Mouse (Mus musculus): Measurements from ENCODE around the gene Mccc1. TPM values are rescaled to one million over a fixed set of nuclear protein-coding genes. Genes with fewer than 3 reads are reported as not detected.

Gene Mccc1
- 34.2 and 36.3 TPM in 2 replicates for polyA plus RNA-seq (2014; fragmentation: Nextera tagmentation; extraction: Ambion mirVana)

DNA sequence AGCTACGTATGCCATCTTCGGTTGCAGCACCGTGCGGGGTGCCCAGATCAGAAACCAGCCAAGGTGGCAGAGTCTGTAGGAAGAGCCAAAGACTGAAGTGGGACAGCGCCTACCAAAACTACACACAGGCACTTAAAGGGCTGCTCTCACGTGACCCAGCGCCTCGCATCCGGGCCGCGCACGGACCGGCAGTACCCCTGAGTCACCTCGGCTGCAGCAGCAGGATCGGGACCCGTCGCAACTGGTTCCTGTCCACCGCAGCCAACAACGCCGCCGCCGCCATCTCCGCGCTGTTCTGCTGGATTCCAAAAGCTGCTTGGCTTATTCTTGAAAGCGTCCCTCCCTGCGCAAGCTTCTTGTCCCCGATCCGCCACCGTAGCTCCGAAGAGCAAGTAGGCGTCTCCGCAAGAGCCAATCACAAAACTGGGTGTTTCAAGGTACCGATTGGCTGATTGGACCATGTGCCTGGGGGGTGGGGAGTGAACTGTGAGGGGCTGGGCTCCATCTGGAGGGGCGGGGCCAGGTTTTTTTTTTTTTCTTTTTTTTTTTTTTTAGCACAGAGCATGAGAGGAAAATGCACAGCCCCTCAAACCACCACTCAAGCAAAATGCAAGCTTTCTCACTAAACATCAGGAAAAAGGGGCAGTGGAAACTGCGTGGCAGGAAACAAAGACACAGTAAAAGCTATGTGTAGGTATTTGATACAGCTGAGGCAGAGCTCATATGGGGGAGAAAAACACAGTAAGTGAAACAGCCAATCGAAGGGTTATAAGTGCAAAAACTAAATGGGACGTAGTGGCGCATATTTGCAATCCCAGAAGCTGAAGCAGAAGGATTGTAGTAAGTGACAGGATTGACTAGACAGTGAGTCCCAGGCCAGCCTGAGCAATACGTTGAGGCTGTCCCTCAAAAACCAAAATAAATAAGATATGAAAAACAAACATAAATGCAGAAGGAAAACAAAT, at the start of gene Mccc1:
Mccc1 (minus strand) TSS at position 404 of the 965 bp plus-strand sequence.
- H3K36me3 ChIP-seq (ENCODE audit: control insufficient read depth, insufficient read depth, low read length), result no peaks in the 10 kb centered on the region
- peak within 1 kb of the TSS; percentile 66 for H3K4me3 ChIP-seq (ENCODE audit: low read depth, low read length)
- ATAC-seq (replicated peaks; ENCODE audit: low FRiP score), result peak; percentile 99
- no peaks in the 10 kb centered on the region for H3K27me3 ChIP-seq (ENCODE audit: control insufficient read depth, insufficient read depth, low read length)
- H3K4me2 ChIP-seq (ENCODE audit: low read depth, low read length, severe bottlenecking), result peak within 1 kb of the TSS; percentile 73
- H3K9ac ChIP-seq (ENCODE audit: low read length), result peak within 1 kb of the TSS; percentile 87
- H3K9me3 ChIP-seq (ENCODE audit: control insufficient read depth, low read length), result no peaks in the 10 kb centered on the region
- peak; percentile 94 for DNase-seq (ENCODE audit: low spot score)
- WGBS, result 6% methylated on average over 39 of the region's 39 CpGs
- H3K4me1 ChIP-seq (replicated peaks; ENCODE audit: control insufficient read depth, insufficient read depth, low read length), result no peaks in the 10 kb centered on the region
- H3K27ac ChIP-seq (ENCODE audit: low read depth, low read length), result peak within 1 kb of the TSS; percentile 75; the same call in 1 of the 2 replicates

DNA sequence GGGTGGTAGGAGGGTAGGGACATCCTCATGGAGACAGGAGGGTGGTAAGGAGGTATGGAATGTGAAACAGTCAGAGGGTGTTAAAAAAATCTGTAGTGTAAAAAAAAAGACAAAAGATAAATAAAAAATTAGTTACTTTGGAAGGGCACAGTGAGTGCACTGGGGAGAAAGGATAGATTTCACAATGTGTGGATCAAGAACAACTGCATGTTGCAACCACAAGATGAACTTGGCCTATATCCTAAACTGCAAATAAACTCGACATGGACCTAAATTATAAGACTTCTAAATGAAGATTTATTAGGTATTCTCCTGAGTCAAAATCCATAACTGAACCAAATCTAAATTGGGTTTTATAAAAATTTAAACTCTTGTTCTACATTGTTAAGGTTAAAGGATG, 48.6 kb upstream of the Mccc1 start:
- ATAC-seq (replicated peaks; ENCODE audit: low FRiP score) (no peak), DNase-seq (ENCODE audit: low spot score) (no peak)
- Histone ChIP-seq H3K27ac (ENCODE audit: low read depth, low read length) (no peak overlapping the region), H3K4me1 (replicated peaks; ENCODE audit: control insufficient read depth, insufficient read depth, low read length) (no peaks in the 10 kb centered on the region), H3K4me2 (ENCODE audit: low read depth, low read length, severe bottlenecking) (no peak overlapping the region), H3K36me3 (ENCODE audit: control insufficient read depth, insufficient read depth, low read length) (no peaks in the 10 kb centered on the region), H3K4me3 (ENCODE audit: low read depth, low read length) (no peak overlapping the region), H3K9me3 (ENCODE audit: control insufficient read depth, low read length) (no peaks in the 10 kb centered on the region), H3K9ac (ENCODE audit: low read length) (no peak overlapping the region), H3K27me3 (ENCODE audit: control insufficient read depth, insufficient read depth, low read length) (no peaks in the 10 kb centered on the region)
- WGBS, result 69% methylated on average over 1 of the region's 1 CpGs

- no peak for DNase-seq (ENCODE audit: low spot score)
- WGBS, result 82% methylated on average over 4 of the region's 4 CpGs
- no peak for ATAC-seq (replicated peaks; ENCODE audit: low FRiP score)
- H3K9ac ChIP-seq (ENCODE audit: low read length), result no peak overlapping the region
- H3K9me3 ChIP-seq (ENCODE audit: control insufficient read depth, low read length), result no peaks in the 10 kb centered on the region
- H3K4me1 ChIP-seq (replicated peaks; ENCODE audit: control insufficient read depth, insufficient read depth, low read length), result no peaks in the 10 kb centered on the region
- H3K4me2 ChIP-seq (ENCODE audit: low read depth, low read length, severe bottlenecking), result no peak overlapping the region
- H3K27ac ChIP-seq (ENCODE audit: low read depth, low read length), result no peak overlapping the region
- H3K36me3 ChIP-seq (ENCODE audit: control insufficient read depth, insufficient read depth, low read length), result no peaks in the 10 kb centered on the region
- no peak overlapping the region for H3K4me3 ChIP-seq (ENCODE audit: low read depth, low read length)
- H3K27me3 ChIP-seq (ENCODE audit: control insufficient read depth, insufficient read depth, low read length), result no peaks in the 10 kb centered on the region
These were observed 44.6 kb upstream of the Mccc1 start for GRCm38 (mm10) chr3:36045086-36045485.

GRCm38 (mm10) chr3:36044520-36044919, 44.0 kb upstream of the Mccc1 start:
- H3K9ac ChIP-seq (ENCODE audit: low read length), result no peak overlapping the region
- H3K4me2 ChIP-seq (ENCODE audit: low read depth, low read length, severe bottlenecking), result no peak overlapping the region
- no peak overlapping the region for H3K4me3 ChIP-seq (ENCODE audit: low read depth, low read length)
- DNase-seq (ENCODE audit: low spot score) (no peak), ATAC-seq (replicated peaks; ENCODE audit: low FRiP score) (no peak)
- no peak overlapping the region for H3K27ac ChIP-seq (ENCODE audit: low read depth, low read length)
- no peaks in the 10 kb centered on the region for H3K9me3 ChIP-seq (ENCODE audit: control insufficient read depth, low read length)
- no peaks in the 10 kb centered on the region for H3K27me3 ChIP-seq (ENCODE audit: control insufficient read depth, insufficient read depth, low read length)
- H3K4me1 ChIP-seq (replicated peaks; ENCODE audit: control insufficient read depth, insufficient read depth, low read length), result no peaks in the 10 kb centered on the region
- H3K36me3 ChIP-seq (ENCODE audit: control insufficient read depth, insufficient read depth, low read length), result no peaks in the 10 kb centered on the region

DNA sequence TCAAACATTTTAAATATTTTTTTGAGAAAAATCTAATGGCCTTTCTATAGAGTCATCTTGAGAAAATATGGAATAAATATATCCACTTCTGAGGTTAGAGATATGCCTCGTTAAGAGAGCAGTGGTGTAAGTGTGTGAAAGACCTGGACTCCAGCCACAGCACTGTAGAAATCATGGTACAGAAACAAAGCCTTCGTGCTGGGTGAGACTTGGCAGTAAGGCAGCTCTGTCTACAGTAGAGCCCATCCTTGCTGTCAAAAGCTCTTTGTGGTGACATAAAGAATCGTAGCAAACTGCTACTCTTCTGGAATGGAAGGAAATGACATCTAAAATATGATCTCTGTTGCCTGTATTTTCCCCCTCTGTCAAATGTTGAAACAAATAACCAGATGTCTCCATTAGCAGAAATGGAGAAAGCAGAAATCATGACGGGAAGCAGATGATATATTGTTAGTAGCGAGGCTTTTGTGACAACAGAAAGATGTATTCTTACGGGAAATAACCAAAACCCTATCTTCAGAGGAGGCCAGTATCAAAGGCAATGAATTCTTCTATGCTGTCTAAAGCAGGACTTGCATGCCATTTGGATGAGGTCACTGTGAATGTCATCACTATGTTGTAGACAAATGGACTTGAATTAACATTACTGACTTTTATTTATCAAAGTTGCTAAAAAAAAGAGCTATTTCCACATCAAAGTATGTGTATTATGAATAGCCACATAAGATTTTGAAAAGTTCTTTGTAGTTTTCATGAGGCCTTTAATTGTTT, 31.4 kb upstream of the Mccc1 start:
- 83% methylated on average over 6 of the region's 6 CpGs for WGBS
- H3K4me1 ChIP-seq (replicated peaks; ENCODE audit: control insufficient read depth, insufficient read depth, low read length), result no peaks in the 10 kb centered on the region
- no peaks in the 10 kb centered on the region for H3K9me3 ChIP-seq (ENCODE audit: control insufficient read depth, low read length)
- H3K4me3 ChIP-seq (ENCODE audit: low read depth, low read length), result no peak overlapping the region
- no peak overlapping the region for H3K4me2 ChIP-seq (ENCODE audit: low read depth, low read length, severe bottlenecking)
- DNase-seq (ENCODE audit: low spot score) (no peak), ATAC-seq (replicated peaks; ENCODE audit: low FRiP score) (no peak)
- H3K27ac ChIP-seq (ENCODE audit: low read depth, low read length), result no peak overlapping the region
- no peaks in the 10 kb centered on the region for H3K36me3 ChIP-seq (ENCODE audit: control insufficient read depth, insufficient read depth, low read length)
- H3K9ac ChIP-seq (ENCODE audit: low read length), result no peak overlapping the region
- no peaks in the 10 kb centered on the region for H3K27me3 ChIP-seq (ENCODE audit: control insufficient read depth, insufficient read depth, low read length)

DNA sequence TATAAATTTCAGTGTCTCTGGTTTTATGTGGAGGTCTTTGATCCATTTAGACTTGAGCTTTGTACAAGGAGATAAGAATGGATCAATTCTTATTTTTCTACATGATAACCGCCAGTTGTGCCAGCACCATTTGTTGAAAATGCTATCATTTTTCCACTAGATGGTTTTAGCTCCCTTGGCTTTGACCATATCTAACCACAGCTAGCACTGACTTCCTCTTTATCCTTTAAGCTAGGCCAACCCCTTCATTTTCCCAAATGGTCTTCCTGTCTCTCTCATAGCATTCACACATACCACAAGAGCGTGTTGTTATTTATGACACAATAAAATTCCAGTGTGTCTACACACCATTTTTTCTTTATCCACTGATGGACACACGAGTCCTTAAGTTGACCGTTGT, 29.5 kb upstream of the Mccc1 start:
- Histone ChIP-seq H3K27me3 (ENCODE audit: control insufficient read depth, insufficient read depth, low read length) (no peaks in the 10 kb centered on the region), H3K4me3 (ENCODE audit: low read depth, low read length) (no peak overlapping the region), H3K9me3 (ENCODE audit: control insufficient read depth, low read length) (no peaks in the 10 kb centered on the region), H3K27ac (ENCODE audit: low read depth, low read length) (no peak overlapping the region), H3K4me2 (ENCODE audit: low read depth, low read length, severe bottlenecking) (no peak overlapping the region), H3K36me3 (ENCODE audit: control insufficient read depth, insufficient read depth, low read length) (no peaks in the 10 kb centered on the region), H3K4me1 (replicated peaks; ENCODE audit: control insufficient read depth, insufficient read depth, low read length) (no peaks in the 10 kb centered on the region), H3K9ac (ENCODE audit: low read length) (no peak overlapping the region)
- no peak for DNase-seq (ENCODE audit: low spot score)
- 89% methylated on average over 4 of the region's 4 CpGs for WGBS
- no peak for ATAC-seq (replicated peaks; ENCODE audit: low FRiP score)

- Histone ChIP-seq H3K9me3 (ENCODE audit: control insufficient read depth, low read length) (no peaks in the 10 kb centered on the region), H3K4me3 (ENCODE audit: low read depth, low read length) (no peak overlapping the region), H3K4me2 (ENCODE audit: low read depth, low read length, severe bottlenecking) (no peak overlapping the region), H3K27me3 (ENCODE audit: control insufficient read depth, insufficient read depth, low read length) (no peaks in the 10 kb centered on the region), H3K27ac (ENCODE audit: low read depth, low read length) (no peak overlapping the region), H3K4me1 (replicated peaks; ENCODE audit: control insufficient read depth, insufficient read depth, low read length) (no peaks in the 10 kb centered on the region), H3K9ac (ENCODE audit: low read length) (no peak overlapping the region), H3K36me3 (ENCODE audit: control insufficient read depth, insufficient read depth, low read length) (no peaks in the 10 kb centered on the region)
- WGBS, result 78% methylated on average over 6 of the region's 6 CpGs
- no peak for ATAC-seq (replicated peaks; ENCODE audit: low FRiP score)
- DNase-seq (ENCODE audit: low spot score), result no peak
These were observed 25.3 kb upstream of the Mccc1 start for GRCm38 (mm10) chr3:36025732-36026131.

GRCm38 (mm10) chr3:36011239-36011638, 10.8 kb upstream of the Mccc1 start:
- Histone ChIP-seq H3K27ac (ENCODE audit: low read depth, low read length) (no peak overlapping the region), H3K9ac (ENCODE audit: low read length) (no peak overlapping the region), H3K36me3 (ENCODE audit: control insufficient read depth, insufficient read depth, low read length) (no peaks in the 10 kb centered on the region), H3K4me1 (replicated peaks; ENCODE audit: control insufficient read depth, insufficient read depth, low read length) (no peaks in the 10 kb centered on the region), H3K4me3 (ENCODE audit: low read depth, low read length) (no peak overlapping the region), H3K4me2 (ENCODE audit: low read depth, low read length, severe bottlenecking) (no peak overlapping the region), H3K27me3 (ENCODE audit: control insufficient read depth, insufficient read depth, low read length) (no peaks in the 10 kb centered on the region), H3K9me3 (ENCODE audit: control insufficient read depth, low read length) (no peaks in the 10 kb centered on the region)
- no peak for ATAC-seq (replicated peaks; ENCODE audit: low FRiP score)
- WGBS, result 75% methylated on average over 3 of the region's 3 CpGs
- no peak for DNase-seq (ENCODE audit: low spot score)

All from forebrain, embryonic 11.5 days (tissue).